ENCODE assay signal across 14 mouse cellular contexts in the genomic region with DNA sequence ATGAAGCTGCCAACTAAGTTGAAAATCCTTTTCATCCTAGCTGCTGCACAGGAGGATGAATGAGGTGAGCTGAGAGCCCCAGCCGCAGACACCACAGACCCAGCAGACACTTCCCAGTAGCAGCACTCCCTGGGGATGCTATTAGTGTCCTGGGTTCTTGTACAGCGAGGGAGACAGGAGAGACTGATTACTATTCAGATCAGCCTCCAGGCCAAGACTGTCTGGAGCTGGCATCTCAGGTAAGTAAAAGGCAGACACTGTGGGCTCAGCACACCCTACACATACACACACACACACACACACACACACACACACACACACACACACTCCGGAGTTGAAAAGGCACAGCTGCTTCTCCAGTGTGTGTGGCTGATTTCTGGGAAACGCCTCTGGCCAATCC.
DNase-seq lines count a peak whose midpoint lies in the region; ATAC-seq and TF ChIP-seq lines count a peak whose summit lies in the region.
"Had no signal": no experiment of that assay in that cellular context is flagged by ENCODE, and none has a peak within 500 bp of the region (broad histone marks: within the 10 kb centered on the region; RNA-seq: fewer than 3 reads in every experiment).

No protein-coding gene starts in this region.

- 50% methylated on average over 4 of the region's 4 CpGs for WGBS in forebrain, embryonic 12.5 days
- 46% methylated on average over 4 of the region's 4 CpGs for WGBS in forebrain, embryonic 14.5 days
- WGBS in liver, embryonic 15.5 days (ENCODE audit: insufficient replicate concordance) = 71% methylated on average over 4 of the region's 4 CpGs
- 63% methylated on average over 4 of the region's 4 CpGs for WGBS in liver, postnatal 0 days (ENCODE audit: insufficient replicate concordance)
- 64% methylated on average over 4 of the region's 4 CpGs for WGBS in embryonic facial prominence, embryonic 15.5 days
- WGBS in midbrain, embryonic 13.5 days = 54% methylated on average over 4 of the region's 4 CpGs

- H3K9ac ChIP-seq in forebrain, embryonic 12.5 days = no peak overlapping the region
- no peak overlapping the region for H3K9ac ChIP-seq in forebrain, embryonic 14.5 days (ENCODE audit: low read length)
- no peak overlapping the region for H3K9ac ChIP-seq in liver, embryonic 15.5 days
- no peak overlapping the region for H3K9ac ChIP-seq in liver, postnatal 0 days (replicated peaks)
- H3K9ac ChIP-seq in embryonic facial prominence, embryonic 15.5 days = no peak overlapping the region
- H3K9ac ChIP-seq in midbrain, embryonic 13.5 days (replicated peaks) = no peak overlapping the region
- H3K9ac ChIP-seq: limb, embryonic 15.5 days had no signal

- ATAC-seq in forebrain, embryonic 12.5 days (ENCODE audit: low FRiP score) = 0 out of 2 replicates have a peak, but pooled peaks have one; percentile 31
- no peak for ATAC-seq in forebrain, embryonic 14.5 days
- ATAC-seq in liver, embryonic 15.5 days (ENCODE audit: insufficient read depth) = no peak
- no peak for ATAC-seq in liver, postnatal 0 days
- 0 out of 2 replicates have a peak, but pooled peaks have one; percentile 4 for ATAC-seq in embryonic facial prominence, embryonic 15.5 days (ENCODE audit: insufficient number of reproducible peaks, low FRiP score, low TSS enrichment, low read depth)
- peak; percentile 64 for ATAC-seq in midbrain, embryonic 13.5 days

- TF ChIP-seq EP300 in liver, postnatal 0 days (IDR thresholded peaks at IDR 0.05; ENCODE audit: low read depth) = no peak

- H3K4me2 ChIP-seq in forebrain, embryonic 12.5 days = no peak overlapping the region
- H3K4me2 ChIP-seq in forebrain, embryonic 14.5 days (ENCODE audit: low read length) = no peak overlapping the region
- peak overlapping the region; percentile 61; the same call in 1 of the 2 replicates for H3K4me2 ChIP-seq in liver, embryonic 15.5 days
- H3K4me2 ChIP-seq in liver, postnatal 0 days (ENCODE audit: low read depth, low read length) = no peak overlapping the region
- no peak overlapping the region for H3K4me2 ChIP-seq in embryonic facial prominence, embryonic 15.5 days (replicated peaks)
- no peak overlapping the region for H3K4me2 ChIP-seq in midbrain, embryonic 13.5 days (replicated peaks)

- H3K4me1 ChIP-seq in forebrain, embryonic 12.5 days = peaks cover 17% of the 10 kb centered on the region
- H3K4me1 ChIP-seq in forebrain, embryonic 14.5 days (ENCODE audit: control insufficient read depth, insufficient read depth, low read length) = peaks cover 8% of the 10 kb centered on the region
- peaks cover 22% of the 10 kb centered on the region for H3K4me1 ChIP-seq in liver, embryonic 15.5 days (replicated peaks)
- H3K4me1 ChIP-seq in liver, postnatal 0 days (ENCODE audit: insufficient read depth) = no peaks in the 10 kb centered on the region
- H3K4me1 ChIP-seq in embryonic facial prominence, embryonic 15.5 days = peaks cover 50% of the 10 kb centered on the region
- H3K4me1 ChIP-seq in midbrain, embryonic 13.5 days (replicated peaks) = peaks cover 39% of the 10 kb centered on the region

- H3K27ac ChIP-seq in forebrain, embryonic 12.5 days = peak overlapping the region; percentile 50; the same call in 1 of the 2 replicates
- no peak overlapping the region for H3K27ac ChIP-seq in forebrain, embryonic 14.5 days (ENCODE audit: low read depth, low read length)
- H3K27ac ChIP-seq in liver, embryonic 15.5 days (replicated peaks) = no peak overlapping the region
- no peak overlapping the region for H3K27ac ChIP-seq in liver, postnatal 0 days (ENCODE audit: low read depth)
- no peak overlapping the region for H3K27ac ChIP-seq in embryonic facial prominence, embryonic 15.5 days (replicated peaks)
- peak overlapping the region; percentile 74; the same call in 1 of the 2 replicates for H3K27ac ChIP-seq in midbrain, embryonic 13.5 days
- H3K27ac ChIP-seq: gastrocnemius, adult 2 months had no signal

- peaks cover 4% of the 10 kb centered on the region; the same call in 1 of the 2 replicates for H3K27me3 ChIP-seq in forebrain, embryonic 12.5 days
- no peaks in the 10 kb centered on the region for H3K27me3 ChIP-seq in forebrain, embryonic 14.5 days (replicated peaks; ENCODE audit: control insufficient read depth, insufficient read depth, low read length)
- peaks cover 7% of the 10 kb centered on the region; the same call in 1 of the 2 replicates for H3K27me3 ChIP-seq in liver, embryonic 15.5 days
- no peaks in the 10 kb centered on the region for H3K27me3 ChIP-seq in liver, postnatal 0 days (ENCODE audit: insufficient read depth, low read length)
- no peaks in the 10 kb centered on the region for H3K27me3 ChIP-seq in embryonic facial prominence, embryonic 15.5 days
- 0 out of 2 replicates have a peak, but pooled peaks cover 7% of the 10 kb centered on the region for H3K27me3 ChIP-seq in midbrain, embryonic 13.5 days
- H3K27me3 ChIP-seq: limb, embryonic 15.5 days had no signal

- no peaks in the 10 kb centered on the region for H3K9me3 ChIP-seq in forebrain, embryonic 12.5 days
- no peaks in the 10 kb centered on the region for H3K9me3 ChIP-seq in forebrain, embryonic 14.5 days (replicated peaks; ENCODE audit: control insufficient read depth, low read length)
- no peaks in the 10 kb centered on the region for H3K9me3 ChIP-seq in liver, embryonic 15.5 days (replicated peaks)
- no peaks in the 10 kb centered on the region for H3K9me3 ChIP-seq in liver, postnatal 0 days (ENCODE audit: low read length)
- H3K9me3 ChIP-seq in embryonic facial prominence, embryonic 15.5 days (replicated peaks) = no peaks in the 10 kb centered on the region
- H3K9me3 ChIP-seq in midbrain, embryonic 13.5 days = no peaks in the 10 kb centered on the region
- H3K9me3 ChIP-seq: limb, embryonic 15.5 days had no signal

- DNase-seq in forebrain, embryonic 14.5 days (ENCODE audit: low spot score) = no peak
- no peak for DNase-seq in liver, postnatal 0 days
- DNase-seq in urinary bladder, adult 2 months (ENCODE audit: low spot score) = no peak
- DNase-seq in layer of hippocampus, postnatal 25 days (ENCODE audit: extremely low spot score in 1 of 2, low spot score in 1 of 2) = no peak
- DNase-seq: cerebellum, adult 9-10 months; gastrocnemius, adult 2 months; layer of hippocampus, adult 9-11 months; right cerebral cortex, postnatal 25 days; thymus, postnatal 36 days had no signal

- H3K36me3 ChIP-seq in forebrain, embryonic 12.5 days (replicated peaks) = no peaks in the 10 kb centered on the region
- H3K36me3 ChIP-seq in forebrain, embryonic 14.5 days (ENCODE audit: control insufficient read depth, insufficient read depth, low read length) = no peaks in the 10 kb centered on the region
- H3K36me3 ChIP-seq in liver, embryonic 15.5 days (replicated peaks) = no peaks in the 10 kb centered on the region
- H3K36me3 ChIP-seq in liver, postnatal 0 days (replicated peaks; ENCODE audit: insufficient read depth, low read length) = no peaks in the 10 kb centered on the region
- H3K36me3 ChIP-seq in embryonic facial prominence, embryonic 15.5 days = no peaks in the 10 kb centered on the region
- no peaks in the 10 kb centered on the region for H3K36me3 ChIP-seq in midbrain, embryonic 13.5 days
- H3K36me3 ChIP-seq: limb, embryonic 15.5 days had no signal

- no peak overlapping the region for H3K4me3 ChIP-seq in forebrain, embryonic 12.5 days (replicated peaks)
- no peak overlapping the region for H3K4me3 ChIP-seq in forebrain, embryonic 14.5 days (ENCODE audit: low read depth, low read length)
- H3K4me3 ChIP-seq in liver, embryonic 15.5 days (replicated peaks) = no peak overlapping the region
- no peak overlapping the region for H3K4me3 ChIP-seq in liver, postnatal 0 days (ENCODE audit: low read depth, low read length)
- no peak overlapping the region for H3K4me3 ChIP-seq in embryonic facial prominence, embryonic 15.5 days (replicated peaks)
- no peak overlapping the region for H3K4me3 ChIP-seq in midbrain, embryonic 13.5 days (replicated peaks)
- H3K4me3 ChIP-seq: gastrocnemius, adult 2 months had no signal

- no peak for TF ChIP-seq CTCF in liver, postnatal 0 days (IDR thresholded peaks at IDR 0.05; ENCODE audit: low read depth)

Comparison
In these comparisons a context has a peak if more than half of its experiments do, and no peak if none do; other contexts are left out.
1. ATAC-seq: peak in forebrain, embryonic 12.5 days (single experiment), embryonic facial prominence, embryonic 15.5 days (single experiment) and midbrain, embryonic 13.5 days (single experiment); none in forebrain, embryonic 14.5 days (single experiment), liver, embryonic 15.5 days (single experiment) and liver, postnatal 0 days (single experiment).
2. H3K27ac ChIP-seq: peak in forebrain, embryonic 12.5 days (single experiment) and midbrain, embryonic 13.5 days (single experiment); none in forebrain, embryonic 14.5 days (single experiment), liver, embryonic 15.5 days (single experiment), liver, postnatal 0 days (single experiment) and embryonic facial prominence, embryonic 15.5 days (single experiment).